Mouse (Mus musculus): Measurements from ENCODE around the gene Derl3. TPM values are rescaled to one million over a fixed set of nuclear protein-coding genes. Genes with fewer than 3 reads are reported as not detected.
"Not testable (repeated sequence)": the region's sequence is repeated elsewhere in the genome, so short reads cannot be mapped to it uniquely, and the experiment has no call there.

The Derl3 gene
- polyA plus RNA-seq (2014; fragmentation: Nextera tagmentation; extraction: Ambion mirVana), result 3.8 and 3.9 TPM in 2 replicates

DNA sequence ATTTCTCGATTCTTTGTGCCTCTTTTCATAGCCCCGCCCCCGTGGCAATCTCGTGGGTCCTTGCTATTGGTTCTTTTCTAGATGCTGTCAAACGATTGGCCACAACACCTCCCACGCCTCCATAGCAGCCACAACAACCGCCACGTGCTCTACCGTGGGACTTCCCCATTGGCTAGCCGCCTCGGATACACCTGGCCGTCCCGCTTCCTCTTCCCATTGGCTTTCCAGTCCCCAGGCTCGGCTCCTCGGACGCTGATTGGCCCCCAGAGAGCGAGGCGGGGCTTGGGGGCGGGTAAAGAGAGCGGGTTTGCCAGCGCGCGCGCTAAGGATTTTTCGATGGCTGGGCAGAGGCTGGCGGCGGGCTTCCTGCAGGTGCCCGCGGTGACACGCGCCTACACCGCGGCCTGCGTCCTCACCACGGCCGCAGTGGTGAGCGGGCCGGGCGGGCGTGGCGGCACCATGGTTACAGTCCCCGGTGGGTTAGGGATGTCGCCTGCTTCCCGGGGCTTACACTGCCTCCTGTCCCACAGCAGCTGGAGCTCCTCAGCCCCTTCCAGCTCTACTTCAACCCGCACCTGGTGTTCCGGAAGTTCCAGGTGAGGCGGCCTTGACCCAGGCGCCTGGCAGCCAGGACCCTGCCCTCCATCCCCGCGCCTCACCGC is at the start of gene Derl3:
Gene Derl3, plus strand, starts transcription at position 325 of the 662 bp plus-strand sequence.
- Histone ChIP-seq H3K9ac (ENCODE audit: low read length) (peak within 1 kb of the TSS; percentile 65), H3K4me1 (ENCODE audit: control insufficient read depth, insufficient read depth, low read length) (peaks cover 15% of the 10 kb centered on the region), H3K36me3 (ENCODE audit: control insufficient read depth, insufficient read depth, low read length) (peaks cover 17% of the 10 kb centered on the region), H3K27me3 (ENCODE audit: control insufficient read depth, insufficient read depth, low read length) (no peaks in the 10 kb centered on the region), H3K4me3 (ENCODE audit: low read depth, low read length) (peak within 1 kb of the TSS; percentile 35), H3K27ac (replicated peaks; ENCODE audit: low read depth, low read length) (peak within 1 kb of the TSS; percentile 55; the same call in 1 of the 2 replicates), H3K4me2 (ENCODE audit: low read depth, severe bottlenecking) (peak within 1 kb of the TSS; percentile 87), H3K9me3 (ENCODE audit: control insufficient read depth, low read length) (no peaks in the 10 kb centered on the region)
- WGBS, result 2% methylated on average over 47 of the region's 51 CpGs
- ATAC-seq (ENCODE audit: insufficient number of reproducible peaks, low FRiP score, low TSS enrichment, low read depth) (peak; percentile 99), DNase-seq (ENCODE audit: low spot score) (peak; percentile 96)

DNA sequence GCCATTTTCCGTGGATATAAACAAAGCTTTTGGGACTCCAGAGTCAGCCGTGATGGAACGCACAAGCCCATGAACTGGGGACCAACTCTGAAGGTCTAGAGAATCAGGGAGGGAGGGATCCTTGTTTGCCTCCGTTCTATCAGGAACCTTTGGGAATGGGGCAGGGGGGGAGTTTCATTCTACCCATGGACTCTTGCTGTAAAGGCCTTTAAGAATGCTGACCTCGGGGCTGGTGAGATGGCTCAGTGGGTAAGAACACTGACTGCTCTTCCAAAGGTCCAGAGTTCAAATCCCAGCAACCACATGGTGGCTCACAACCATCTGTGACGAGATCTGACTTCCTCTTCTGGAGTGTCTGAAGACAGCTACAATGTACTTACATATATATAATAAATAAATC is 49.3 kb upstream of the Derl3 start:
- ATAC-seq (ENCODE audit: insufficient number of reproducible peaks, low FRiP score, low TSS enrichment, low read depth); H3K9me3 ChIP-seq (ENCODE audit: control insufficient read depth, low read length); H3K4me3 ChIP-seq (ENCODE audit: low read depth, low read length); DNase-seq (ENCODE audit: low spot score); H3K9ac ChIP-seq (ENCODE audit: low read length); H3K4me2 ChIP-seq (ENCODE audit: low read depth, severe bottlenecking); H3K27me3 ChIP-seq (ENCODE audit: control insufficient read depth, insufficient read depth, low read length); H3K27ac ChIP-seq (replicated peaks; ENCODE audit: low read depth, low read length); H3K36me3 ChIP-seq (ENCODE audit: control insufficient read depth, insufficient read depth, low read length); H3K4me1 ChIP-seq (ENCODE audit: control insufficient read depth, insufficient read depth, low read length): not testable (repeated sequence)
- WGBS, result 79% methylated on average over 6 of the region's 6 CpGs

DNA sequence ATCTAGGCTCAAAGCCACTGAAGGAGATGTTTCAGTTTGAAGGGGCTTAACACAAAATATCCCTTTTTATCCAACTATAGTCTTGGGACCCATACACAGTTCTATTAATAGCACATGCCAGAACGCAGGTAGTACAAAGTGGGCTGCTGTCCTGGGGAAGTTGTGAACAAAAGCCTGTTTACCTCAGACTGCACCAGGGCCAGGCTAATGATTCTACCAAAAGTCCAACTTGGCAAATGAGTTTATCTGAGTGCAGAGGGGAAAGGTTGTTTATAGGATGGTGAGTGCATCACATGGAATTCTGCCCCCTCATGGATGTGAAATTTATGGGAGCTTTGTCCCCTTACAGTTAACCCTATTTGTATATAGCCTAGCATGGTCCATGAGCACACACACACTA is 48.4 kb upstream of the Derl3 start:
- Histone ChIP-seq H3K27ac (replicated peaks; ENCODE audit: low read depth, low read length) (no peak overlapping the region), H3K4me1 (ENCODE audit: control insufficient read depth, insufficient read depth, low read length) (no peaks in the 10 kb centered on the region), H3K36me3 (ENCODE audit: control insufficient read depth, insufficient read depth, low read length) (no peaks in the 10 kb centered on the region), H3K4me2 (ENCODE audit: low read depth, severe bottlenecking) (no peak overlapping the region), H3K27me3 (ENCODE audit: control insufficient read depth, insufficient read depth, low read length) (no peaks in the 10 kb centered on the region), H3K9ac (ENCODE audit: low read length) (no peak overlapping the region), H3K4me3 (ENCODE audit: low read depth, low read length) (no peak overlapping the region), H3K9me3 (ENCODE audit: control insufficient read depth, low read length) (no peaks in the 10 kb centered on the region)
- ATAC-seq (ENCODE audit: insufficient number of reproducible peaks, low FRiP score, low TSS enrichment, low read depth) (no peak), DNase-seq (ENCODE audit: low spot score) (no peak)
- 80% methylated on average over 1 of the region's 1 CpGs for WGBS

DNA sequence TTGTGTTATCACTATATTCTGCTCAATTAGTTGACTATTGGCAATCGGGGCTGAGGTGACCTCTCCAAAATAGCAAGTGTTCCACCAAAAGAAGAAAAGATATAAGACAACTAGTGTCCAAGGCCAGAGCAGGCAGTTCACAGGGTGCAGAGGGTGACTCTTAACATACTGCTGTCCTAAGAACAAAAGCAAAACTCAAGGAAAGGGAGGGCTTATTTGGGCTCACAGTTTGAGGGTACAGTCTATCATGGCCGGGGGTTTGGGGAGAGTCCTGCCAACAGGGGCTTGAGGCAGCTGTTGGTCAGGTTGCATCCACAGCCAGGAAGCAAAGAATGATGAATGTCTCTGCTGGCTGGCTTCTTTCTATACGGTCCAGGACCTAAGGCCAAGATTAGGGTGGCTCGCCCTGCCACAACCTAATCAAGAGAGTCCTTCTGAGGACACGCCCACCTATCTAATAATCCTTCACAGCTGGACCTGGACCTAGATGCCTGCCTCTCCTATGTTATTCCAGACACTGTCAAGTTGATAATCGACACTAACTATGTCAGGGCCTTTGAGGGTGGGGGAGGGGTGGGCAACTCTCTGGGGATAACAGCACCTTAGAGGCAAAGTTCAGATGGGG is 47.8 kb upstream of the Derl3 start:
- Histone ChIP-seq H3K4me2 (ENCODE audit: low read depth, severe bottlenecking) (no peak overlapping the region), H3K27me3 (ENCODE audit: control insufficient read depth, insufficient read depth, low read length) (no peaks in the 10 kb centered on the region), H3K4me3 (ENCODE audit: low read depth, low read length) (no peak overlapping the region), H3K9ac (ENCODE audit: low read length) (no peak overlapping the region), H3K36me3 (ENCODE audit: control insufficient read depth, insufficient read depth, low read length) (no peaks in the 10 kb centered on the region), H3K27ac (replicated peaks; ENCODE audit: low read depth, low read length) (no peak overlapping the region), H3K4me1 (ENCODE audit: control insufficient read depth, insufficient read depth, low read length) (no peaks in the 10 kb centered on the region), H3K9me3 (ENCODE audit: control insufficient read depth, low read length) (no peaks in the 10 kb centered on the region)
- ATAC-seq (ENCODE audit: insufficient number of reproducible peaks, low FRiP score, low TSS enrichment, low read depth), result no peak
- no peak for DNase-seq (ENCODE audit: low spot score)
- 76% methylated on average over 6 of the region's 6 CpGs for WGBS

DNA sequence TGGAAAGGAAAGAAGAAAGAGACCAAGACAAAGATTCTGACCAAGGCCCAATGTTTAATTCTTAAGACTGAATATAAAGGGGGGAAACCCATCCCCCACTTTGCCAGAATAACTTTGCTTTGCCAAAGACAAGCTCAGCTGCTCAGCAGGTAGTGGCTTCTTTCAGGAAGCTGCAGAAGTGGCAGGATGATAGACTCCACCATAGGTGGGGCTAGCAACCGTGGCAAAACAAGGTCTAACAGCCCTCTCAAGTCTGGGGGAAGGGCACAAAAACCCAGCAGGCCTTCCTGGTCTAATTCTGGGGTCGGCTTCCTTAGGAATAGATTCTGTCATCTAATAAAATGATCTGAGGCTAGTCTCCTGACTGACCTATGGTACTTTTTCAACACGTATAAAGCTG is 44.8 kb upstream of the Derl3 start:
- no peak for ATAC-seq (ENCODE audit: insufficient number of reproducible peaks, low FRiP score, low TSS enrichment, low read depth)
- 24% methylated on average over 3 of the region's 3 CpGs for WGBS
- Histone ChIP-seq H3K27ac (replicated peaks; ENCODE audit: low read depth, low read length) (no peak overlapping the region), H3K4me3 (ENCODE audit: low read depth, low read length) (no peak overlapping the region), H3K4me1 (ENCODE audit: control insufficient read depth, insufficient read depth, low read length) (no peaks in the 10 kb centered on the region; the same call in 1 of the 2 replicates), H3K4me2 (ENCODE audit: low read depth, severe bottlenecking) (no peak overlapping the region), H3K27me3 (ENCODE audit: control insufficient read depth, insufficient read depth, low read length) (no peaks in the 10 kb centered on the region), H3K36me3 (ENCODE audit: control insufficient read depth, insufficient read depth, low read length) (no peaks in the 10 kb centered on the region), H3K9ac (ENCODE audit: low read length) (no peak overlapping the region), H3K9me3 (ENCODE audit: control insufficient read depth, low read length) (no peaks in the 10 kb centered on the region)
- DNase-seq (ENCODE audit: low spot score), result no peak

DNA sequence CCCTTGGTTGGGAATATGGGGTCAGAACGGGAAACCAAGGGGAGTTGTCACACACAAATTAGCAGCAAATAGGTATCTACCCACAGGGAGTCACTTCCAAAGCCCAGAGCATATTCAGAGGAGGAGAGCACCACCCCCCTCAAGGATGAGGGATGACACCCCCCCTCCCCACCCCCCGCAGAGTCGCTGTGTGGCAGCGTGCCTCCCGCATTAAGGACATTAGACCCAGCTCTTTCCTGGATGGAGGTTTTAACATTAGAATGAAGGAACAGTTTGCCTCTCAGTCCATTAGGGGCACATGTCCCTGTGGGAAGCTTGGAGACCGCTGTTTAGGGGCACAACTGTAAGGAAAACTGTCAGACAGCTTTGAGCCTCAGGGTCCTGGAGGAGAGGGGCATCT is 42.1 kb upstream of the Derl3 start:
- DNase-seq (ENCODE audit: low spot score) (no peak), ATAC-seq (ENCODE audit: insufficient number of reproducible peaks, low FRiP score, low TSS enrichment, low read depth) (no peak)
- Histone ChIP-seq H3K27me3 (ENCODE audit: control insufficient read depth, insufficient read depth, low read length) (no peaks in the 10 kb centered on the region), H3K27ac (replicated peaks; ENCODE audit: low read depth, low read length) (no peak overlapping the region), H3K4me3 (ENCODE audit: low read depth, low read length) (no peak overlapping the region), H3K4me1 (ENCODE audit: control insufficient read depth, insufficient read depth, low read length) (no peaks in the 10 kb centered on the region; the same call in 1 of the 2 replicates), H3K4me2 (ENCODE audit: low read depth, severe bottlenecking) (no peak overlapping the region), H3K9me3 (ENCODE audit: control insufficient read depth, low read length) (no peaks in the 10 kb centered on the region), H3K36me3 (ENCODE audit: control insufficient read depth, insufficient read depth, low read length) (no peaks in the 10 kb centered on the region), H3K9ac (ENCODE audit: low read length) (no peak overlapping the region)
- WGBS, result 4% methylated on average over 6 of the region's 6 CpGs

DNA sequence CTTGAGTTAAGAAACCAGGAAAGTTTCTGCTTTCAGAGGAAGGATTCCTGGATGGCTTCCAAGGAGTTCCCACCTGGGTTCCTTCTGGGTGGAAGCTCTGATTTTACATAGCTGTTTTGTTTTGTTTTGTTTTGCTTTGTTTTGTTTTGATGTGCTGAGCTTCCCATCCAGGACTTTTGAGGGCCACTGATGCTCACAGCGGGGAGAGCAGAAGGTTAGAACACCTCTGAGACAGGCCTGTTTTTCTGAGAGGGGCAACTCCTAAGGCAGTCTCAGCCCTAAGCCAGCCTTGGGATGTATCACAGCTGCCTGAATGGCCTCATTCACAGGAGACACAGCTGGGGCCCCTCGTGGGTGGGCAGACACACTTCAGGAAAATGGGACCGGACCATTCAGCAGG is 41.5 kb upstream of the Derl3 start:
- no peak overlapping the region for H3K9ac ChIP-seq (ENCODE audit: low read length)
- no peak for DNase-seq (ENCODE audit: low spot score)
- H3K9me3 ChIP-seq (ENCODE audit: control insufficient read depth, low read length), result no peaks in the 10 kb centered on the region
- no peaks in the 10 kb centered on the region; the same call in 1 of the 2 replicates for H3K4me1 ChIP-seq (ENCODE audit: control insufficient read depth, insufficient read depth, low read length)
- H3K4me3 ChIP-seq (ENCODE audit: low read depth, low read length), result no peak overlapping the region
- no peak for ATAC-seq (ENCODE audit: insufficient number of reproducible peaks, low FRiP score, low TSS enrichment, low read depth)
- H3K27ac ChIP-seq (replicated peaks; ENCODE audit: low read depth, low read length), result no peak overlapping the region
- 37% methylated on average over 3 of the region's 3 CpGs for WGBS
- no peaks in the 10 kb centered on the region for H3K27me3 ChIP-seq (ENCODE audit: control insufficient read depth, insufficient read depth, low read length)
- no peaks in the 10 kb centered on the region for H3K36me3 ChIP-seq (ENCODE audit: control insufficient read depth, insufficient read depth, low read length)
- H3K4me2 ChIP-seq (ENCODE audit: low read depth, severe bottlenecking), result no peak overlapping the region

DNA sequence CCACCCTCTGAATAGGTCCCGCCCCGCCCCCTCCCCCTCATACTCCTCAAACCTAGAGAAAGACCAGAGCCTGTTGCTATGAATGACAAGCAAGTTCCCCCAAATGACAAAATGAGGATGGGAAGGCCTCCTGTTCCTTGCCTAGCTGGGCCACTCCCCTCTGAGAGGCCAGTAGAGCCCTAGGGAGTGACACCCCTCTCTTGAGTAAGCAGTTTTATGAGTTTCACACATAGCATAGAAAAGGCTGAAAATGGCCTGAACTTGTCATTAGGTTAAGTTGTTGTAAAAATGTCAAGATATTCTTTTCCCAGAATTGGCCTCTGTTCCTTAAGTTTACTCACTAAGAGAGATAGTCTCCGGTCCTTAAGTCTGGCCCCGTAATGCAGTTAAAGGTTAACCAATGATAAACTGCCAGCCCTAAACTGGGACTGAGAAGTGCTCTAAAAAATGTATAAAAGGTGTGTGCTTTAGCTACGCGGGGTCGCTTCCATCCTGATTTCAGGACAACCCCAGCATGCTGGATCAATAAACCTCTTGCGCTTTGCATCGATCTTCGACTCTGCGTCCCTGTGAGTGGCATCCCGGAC is 40.6 kb upstream of the Derl3 start:
- 94% methylated on average over 12 of the region's 12 CpGs for WGBS
- Histone ChIP-seq H3K27me3 (ENCODE audit: control insufficient read depth, insufficient read depth, low read length) (no peaks in the 10 kb centered on the region), H3K4me1 (ENCODE audit: control insufficient read depth, insufficient read depth, low read length) (no peaks in the 10 kb centered on the region; the same call in 1 of the 2 replicates), H3K4me2 (ENCODE audit: low read depth, severe bottlenecking) (no peak overlapping the region), H3K9ac (ENCODE audit: low read length) (no peak overlapping the region), H3K36me3 (ENCODE audit: control insufficient read depth, insufficient read depth, low read length) (no peaks in the 10 kb centered on the region; the same call in 1 of the 2 replicates), H3K27ac (replicated peaks; ENCODE audit: low read depth, low read length) (no peak overlapping the region), H3K4me3 (ENCODE audit: low read depth, low read length) (no peak overlapping the region), H3K9me3 (ENCODE audit: control insufficient read depth, low read length) (no peaks in the 10 kb centered on the region)
- DNase-seq (ENCODE audit: low spot score), result no peak
- no peak for ATAC-seq (ENCODE audit: insufficient number of reproducible peaks, low FRiP score, low TSS enrichment, low read depth)

Data from limb, embryonic 11.5 days (tissue).